Mouse (Mus musculus) macrophage (primary cell): Measurements from ENCODE around the gene Sass6. TPM values are rescaled to one million over a fixed set of nuclear protein-coding genes. Genes with fewer than 3 reads are reported as not detected.
"Not testable (repeated sequence)": the region's sequence is repeated elsewhere in the genome, so short reads cannot be mapped to it uniquely, and the experiment has no call there.

ENCODE experiments used
- H3K27ac ChIP-seq: fragments of 350-480 bp; formaldehyde crosslinking; 2 replicates; pipeline ENCODE4 v1.9.0; 2021
- H3K36me3 ChIP-seq: fragments of 350-480 bp; formaldehyde crosslinking; 2 replicates; pipeline ENCODE4 v1.9.0; 2021; ENCODE audit errors: inconsistent target
- H3K4me3 ChIP-seq: fragments of 350-480 bp; formaldehyde crosslinking; 2 replicates; pipeline ENCODE4 v1.9.0; 2021; ENCODE audit errors: inconsistent target
- H3K79me2 ChIP-seq: fragments of 350-480 bp; formaldehyde crosslinking; 2 replicates; pipeline ENCODE4 v1.9.0; 2021; ENCODE audit errors: inconsistent target
- WGBS: methylation state at CpG from one replicate; pipeline ENCODE4 v1.1.7; 2026; ENCODE audit warnings: inconsistent platforms; ENCODE audit not compliant: missing documents; 5-methylcytosine and 5-hydroxymethylcytosine counted together
- polyA plus RNA-seq: library from polyadenylated mRNA; stranded (reverse); fragments of 250-400 nt; gene quantifications from 3 replicates; pipeline ENCODE4 v1.2.4, GENCODE M21; 2018; ENCODE audit warnings: inconsistent platforms

The Sass6 gene
- polyA plus RNA-seq, 1 experiment from 2014 or later, result 6.4 TPM

DNA sequence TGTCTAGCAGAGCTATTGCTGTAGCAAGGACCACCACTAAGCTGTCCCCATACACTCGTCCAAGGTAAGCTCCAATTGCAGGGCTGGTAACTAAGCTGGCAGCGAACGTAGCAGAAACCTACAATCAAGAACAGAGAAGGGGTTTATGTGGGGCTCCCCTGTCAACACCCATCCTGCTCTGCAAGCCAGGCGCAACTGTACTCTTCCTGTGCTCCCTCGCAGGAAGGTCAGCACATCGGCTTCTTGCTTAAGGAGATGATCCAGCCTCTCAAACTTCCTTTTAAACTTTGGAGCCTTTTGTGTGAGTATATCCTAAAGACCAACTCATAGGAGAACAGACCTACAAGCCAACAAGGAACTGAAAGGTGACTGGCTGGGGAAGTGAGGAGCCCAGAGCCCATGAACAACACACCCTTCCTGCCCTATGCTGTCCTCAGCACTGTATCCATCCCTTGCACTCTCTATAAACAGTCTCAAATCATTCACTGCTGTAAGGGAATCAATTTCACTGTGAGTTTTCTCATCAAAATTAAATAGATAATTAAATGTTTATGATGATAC is 47.1 kb downstream of the Sass6 start:
- H3K4me3 ChIP-seq, result no peak overlapping the region
- peaks cover 4% of the 10 kb centered on the region; the same call in 1 of the 2 replicates for H3K79me2 ChIP-seq
- no peak overlapping the region for H3K27ac ChIP-seq
- H3K36me3 ChIP-seq, result peaks cover 61% of the 10 kb centered on the region
- WGBS, result 68% methylated on average over 6 of the region's 6 CpGs

GRCm38 (mm10) chr3:116642373-116642772 is 47.6 kb downstream of the Sass6 start:
- Histone ChIP-seq H3K36me3 (peaks cover 63% of the 10 kb centered on the region), H3K27ac (no peak overlapping the region), H3K4me3 (no peak overlapping the region), H3K79me2 (peaks cover 5% of the 10 kb centered on the region; the same call in 1 of the 2 replicates)
- 80% methylated on average over 2 of the region's 2 CpGs for WGBS

- H3K36me3 ChIP-seq, result peaks cover 50% of the 10 kb centered on the region
- no peak overlapping the region for H3K27ac ChIP-seq
- no peak overlapping the region for H3K4me3 ChIP-seq
- 100% methylated on average over 1 of the region's 1 CpGs for WGBS
- H3K79me2 ChIP-seq, result peaks cover 34% of the 10 kb centered on the region
Observed at GRCm38 (mm10) chr3:116646387-116646786, 51.6 kb downstream of the Sass6 start.

- WGBS, result 37% methylated on average over 7 of the region's 7 CpGs
- Histone ChIP-seq H3K27ac (peak overlapping the region; percentile 43), H3K4me3 (no peak overlapping the region), H3K36me3 (peaks cover 34% of the 10 kb centered on the region), H3K79me2 (peaks cover 59% of the 10 kb centered on the region)
Observed at GRCm38 (mm10) chr3:116648805-116649204, 54.0 kb downstream of the Sass6 start.

- no peak overlapping the region for H3K27ac ChIP-seq
- peaks cover 78% of the 10 kb centered on the region for H3K79me2 ChIP-seq
- WGBS, result 94% methylated on average over 9 of the region's 9 CpGs
- H3K36me3 ChIP-seq, result peaks cover 18% of the 10 kb centered on the region
- H3K4me3 ChIP-seq, result no peak overlapping the region
Observed at GRCm38 (mm10) chr3:116650698-116651097, 55.9 kb downstream of the Sass6 start.

- H3K79me2 ChIP-seq, result peaks cover 87% of the 10 kb centered on the region
- H3K4me3 ChIP-seq, result no peak overlapping the region
- no peak overlapping the region for H3K27ac ChIP-seq
- WGBS, result 82% methylated on average over 3 of the region's 3 CpGs
- H3K36me3 ChIP-seq, result peaks cover 6% of the 10 kb centered on the region; the same call in 1 of the 2 replicates
Observed at GRCm38 (mm10) chr3:116652033-116652446, 57.3 kb downstream of the Sass6 start.

DNA sequence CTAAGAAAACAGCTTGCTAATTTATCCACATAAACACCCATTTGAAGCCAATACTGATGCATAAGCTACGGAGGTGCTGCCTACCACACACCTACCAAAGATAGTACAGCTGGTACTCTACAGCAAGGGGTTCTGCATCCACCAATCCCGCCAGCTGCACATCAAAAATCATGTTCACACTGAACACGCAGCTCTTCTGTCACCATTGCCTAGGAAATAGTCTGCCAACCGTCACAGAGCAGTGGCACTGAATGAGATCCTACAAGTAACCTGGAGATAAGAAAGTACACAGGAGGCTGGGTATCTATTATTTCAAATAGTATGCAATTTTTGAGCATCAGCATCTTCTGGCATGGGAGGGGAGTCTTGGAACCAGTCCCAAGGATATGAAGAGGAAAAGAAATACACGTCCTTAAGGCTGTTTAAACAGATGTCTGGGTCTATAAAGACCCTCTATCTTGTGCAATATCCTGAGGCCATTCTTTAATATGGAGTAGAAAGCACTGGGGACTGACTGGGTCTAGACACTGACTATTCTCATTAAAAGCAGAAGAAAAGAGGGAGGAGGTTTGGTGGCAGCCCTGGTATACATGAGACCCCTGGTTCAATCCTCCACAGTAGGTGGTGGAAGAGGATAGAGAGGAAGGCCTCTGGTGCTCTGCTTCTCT is 58.6 kb downstream of the Sass6 start:
- 87% methylated on average over 5 of the region's 5 CpGs for WGBS

DNA sequence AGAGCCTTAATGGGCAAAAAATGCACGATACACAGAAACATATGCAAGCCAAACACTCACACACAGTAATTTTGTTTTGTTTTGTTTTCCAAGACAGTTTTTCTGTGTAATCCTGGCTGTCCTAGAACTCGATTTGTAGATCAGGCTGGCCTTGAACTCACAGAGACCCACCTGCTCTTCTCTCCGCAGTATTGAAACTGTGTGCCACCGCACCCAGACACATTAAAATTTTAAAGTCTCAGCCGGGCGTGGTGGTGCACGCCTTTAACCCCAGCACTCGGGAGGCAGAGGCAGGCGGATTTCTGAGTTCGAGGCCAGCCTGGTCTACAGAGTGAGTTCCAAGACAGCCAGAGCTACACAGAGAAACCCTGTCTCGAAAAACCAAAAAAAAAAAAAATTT is 59.3 kb downstream of the Sass6 start:
- H3K27ac ChIP-seq, H3K36me3 ChIP-seq, H3K4me3 ChIP-seq: not testable (repeated sequence)
- WGBS, result 98% methylated on average over 4 of the region's 11 CpGs
- H3K79me2 ChIP-seq, result peaks cover 95% of the 10 kb centered on the region

More for the DNA sequence above, 58.6 kb downstream of the Sass6 start:
- H3K4me3 ChIP-seq, result no peak overlapping the region
- no peaks in the 10 kb centered on the region for H3K36me3 ChIP-seq
- no peak overlapping the region for H3K27ac ChIP-seq
- H3K79me2 ChIP-seq, result peaks cover 89% of the 10 kb centered on the region

GRCm38 (mm10) chr3:116656184-116656965 is 61.6 kb downstream of the Sass6 start:
- 86% methylated on average over 7 of the region's 7 CpGs for WGBS
- H3K27ac ChIP-seq, result no peak overlapping the region
- H3K4me3 ChIP-seq, result no peak overlapping the region
- no peaks in the 10 kb centered on the region for H3K36me3 ChIP-seq
- peaks cover 100% of the 10 kb centered on the region for H3K79me2 ChIP-seq

- Histone ChIP-seq H3K36me3 (no peaks in the 10 kb centered on the region), H3K4me3 (no peak overlapping the region), H3K27ac (no peak overlapping the region), H3K79me2 (peaks cover 78% of the 10 kb centered on the region)
- WGBS, result 87% methylated on average over 15 of the region's 15 CpGs
Observed at GRCm38 (mm10) chr3:116658928-116659565, 64.3 kb downstream of the Sass6 start.

DNA sequence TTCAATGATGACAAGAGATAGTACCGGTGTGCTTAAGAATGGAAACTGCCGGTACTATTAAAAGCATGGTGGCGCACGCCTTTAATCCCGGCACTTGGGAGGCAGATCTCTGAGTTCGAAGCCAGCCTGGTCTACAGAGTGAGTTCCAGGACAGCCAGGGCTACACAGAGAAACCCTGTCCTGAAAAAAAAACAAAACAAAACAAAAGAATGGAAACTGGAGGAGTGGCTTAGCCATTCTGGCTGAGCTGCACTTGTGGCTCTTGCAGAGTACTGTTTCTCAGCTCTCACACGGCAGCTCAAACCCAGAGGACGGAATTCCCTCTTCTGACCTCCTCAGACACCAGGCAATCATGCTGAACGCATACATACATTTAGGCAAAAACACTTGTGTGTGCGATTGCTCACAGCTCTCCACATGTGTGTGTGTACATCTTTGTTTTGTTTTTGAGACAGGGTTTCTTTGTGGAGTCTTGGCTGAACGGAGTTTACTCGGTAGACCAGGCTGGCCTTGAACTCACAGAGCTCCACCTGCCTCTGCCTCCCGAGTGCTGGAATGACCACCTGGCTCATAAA is 65.2 kb downstream of the Sass6 start:
- WGBS, result 95% methylated on average over 11 of the region's 13 CpGs
- no peak overlapping the region for H3K4me3 ChIP-seq

DNA sequence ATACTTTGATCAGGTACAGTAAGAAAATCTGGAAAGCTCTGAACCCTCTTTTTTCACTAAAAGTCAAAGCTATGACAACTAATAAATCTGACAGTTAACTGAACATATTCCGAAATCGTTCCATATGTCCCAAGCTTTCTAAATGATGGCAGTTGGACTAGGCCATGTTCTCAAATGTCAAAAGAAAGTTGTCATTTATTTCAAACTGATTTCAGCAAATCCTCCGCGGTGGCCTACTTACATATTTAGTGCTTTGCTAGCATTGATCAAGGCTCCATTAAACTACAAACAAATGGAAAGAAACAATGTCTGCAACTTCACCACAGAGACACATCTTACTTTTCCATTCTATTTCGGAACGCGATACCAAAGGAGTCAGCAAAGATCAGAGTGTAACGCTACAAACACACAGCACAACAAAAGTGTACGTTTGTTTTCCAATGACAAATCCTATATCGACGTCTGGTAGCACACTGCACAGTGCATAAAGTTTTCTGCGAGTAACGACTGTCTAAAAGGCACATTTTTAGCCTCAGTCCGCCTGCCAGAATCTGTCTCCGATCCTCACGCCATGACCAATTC is 66.6 kb downstream of the Sass6 start:
- Histone ChIP-seq H3K79me2 (peaks cover 54% of the 10 kb centered on the region), H3K27ac (peak overlapping the region; percentile 61)
- 6% methylated on average over 16 of the region's 16 CpGs for WGBS

More for the DNA sequence above, 65.2 kb downstream of the Sass6 start:
- Histone ChIP-seq H3K36me3 (no peaks in the 10 kb centered on the region), H3K27ac (no peak overlapping the region), H3K79me2 (peaks cover 69% of the 10 kb centered on the region)

GRCm38 (mm10) chr3:116661870-116662414 is 67.2 kb downstream of the Sass6 start:
- Histone ChIP-seq H3K4me3 (peak overlapping the region; percentile 71), H3K27ac (peak overlapping the region; percentile 61), H3K36me3 (no peaks in the 10 kb centered on the region), H3K79me2 (peaks cover 49% of the 10 kb centered on the region)
- WGBS, result under 1% methylated on average over 68 of the region's 68 CpGs

More for the DNA sequence above, 66.6 kb downstream of the Sass6 start:
- Histone ChIP-seq H3K36me3 (no peaks in the 10 kb centered on the region), H3K4me3 (peak overlapping the region; percentile 71)

DNA sequence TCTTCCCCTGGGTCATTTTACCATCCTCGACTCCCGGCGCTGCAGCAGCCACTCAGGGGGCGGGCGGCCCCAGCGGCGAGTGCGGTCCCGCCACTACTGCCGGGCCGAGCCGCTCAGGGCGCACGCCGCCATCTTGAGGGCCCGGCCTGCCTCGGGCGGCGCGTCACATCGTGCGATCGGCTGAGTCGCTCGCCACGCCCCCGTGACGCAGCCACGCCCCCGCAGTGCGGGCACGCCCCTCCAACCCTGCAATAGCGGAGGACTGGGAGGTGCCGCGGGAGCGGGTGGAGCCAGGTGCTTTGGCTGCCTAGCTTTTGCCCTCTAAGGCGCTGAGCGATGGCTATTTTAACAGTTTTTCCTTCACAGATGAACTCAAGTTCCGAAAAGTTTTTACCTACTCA is 67.7 kb downstream of the Sass6 start, which contains the start of gene Mfsd14a:
TSS of gene Mfsd14a (minus strand) at position 215 of the 401 bp plus-strand sequence.
- no peaks in the 10 kb centered on the region for H3K36me3 ChIP-seq
- H3K79me2 ChIP-seq, result peaks cover 44% of the 10 kb centered on the region
- WGBS, result 0% methylated on average over 37 of the region's 39 CpGs
- H3K4me3 ChIP-seq, result peak within 1 kb of the TSS; percentile 71
- H3K27ac ChIP-seq, result peak within 1 kb of the TSS; percentile 61
